Mouse (Mus musculus) T-helper 1 cell (primary cell): ENCODE data around the gene Pik3r5.

Source experiments
- in situ Hi-C: fragments of 300-600 bp; cut with MboI, MseI; formaldehyde crosslinking; loops from one replicate; pipeline ENCODE4 v1.15.1; 2025; ENCODE audit warnings: high pct_unique_total_duplicates

Pik3r5 gene

DNA sequence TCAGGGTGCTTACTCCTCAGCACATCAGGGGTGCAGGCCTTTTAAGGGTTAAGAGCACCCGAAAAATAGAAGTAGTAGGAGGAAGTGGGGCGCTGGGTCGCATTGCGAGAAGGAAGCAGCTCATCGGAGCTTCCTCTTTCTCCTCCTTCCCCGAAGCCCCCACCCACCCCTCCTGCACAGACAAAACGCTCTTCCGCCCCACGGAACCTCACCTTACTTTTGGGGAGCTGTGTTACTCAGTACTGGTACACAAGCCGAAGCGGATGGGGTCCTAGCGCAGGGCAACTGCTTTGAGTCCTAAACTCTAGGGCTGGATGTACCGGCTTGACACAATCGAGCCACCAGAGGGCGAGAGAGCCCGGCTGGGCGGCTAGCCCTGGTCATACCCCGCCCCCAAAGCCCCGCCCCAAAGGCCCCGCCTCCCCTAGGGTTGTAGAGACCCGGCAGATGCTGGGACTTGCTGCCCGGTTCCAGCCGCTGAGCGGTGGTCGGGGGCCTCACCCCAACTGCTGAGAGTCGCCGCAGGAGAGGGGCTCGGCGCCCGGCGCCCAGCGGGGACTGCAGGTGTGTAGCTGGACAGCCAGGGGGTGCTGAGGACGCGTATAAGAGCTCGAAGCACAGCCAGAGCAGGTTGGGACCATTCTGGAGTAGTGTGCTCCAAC is at the start of gene Pik3r5:
Gene Pik3r5 (plus strand): TSS at position 423 of the 662 bp plus-strand sequence.
- in situ Hi-C loops: loop anchor here (10.0 kb wide), 1 partner anchor 663 kb away; the partner anchor contains the start of gene Per1

- in situ Hi-C loops: no loop called here
These were observed 48.4 kb upstream of the Pik3r5 start for GRCm38 (mm10) chr11:68383519-68383918.

- in situ Hi-C loops: no loop called here
These were observed 47.8 kb upstream of the Pik3r5 start for GRCm38 (mm10) chr11:68384131-68384530.

- in situ Hi-C loops: no loop called here
These were observed 47.3 kb upstream of the Pik3r5 start for GRCm38 (mm10) chr11:68384592-68385020.

GRCm38 (mm10) chr11:68385021-68385821 is 46.7 kb upstream of the Pik3r5 start:
- in situ Hi-C loops: no loop called here

DNA sequence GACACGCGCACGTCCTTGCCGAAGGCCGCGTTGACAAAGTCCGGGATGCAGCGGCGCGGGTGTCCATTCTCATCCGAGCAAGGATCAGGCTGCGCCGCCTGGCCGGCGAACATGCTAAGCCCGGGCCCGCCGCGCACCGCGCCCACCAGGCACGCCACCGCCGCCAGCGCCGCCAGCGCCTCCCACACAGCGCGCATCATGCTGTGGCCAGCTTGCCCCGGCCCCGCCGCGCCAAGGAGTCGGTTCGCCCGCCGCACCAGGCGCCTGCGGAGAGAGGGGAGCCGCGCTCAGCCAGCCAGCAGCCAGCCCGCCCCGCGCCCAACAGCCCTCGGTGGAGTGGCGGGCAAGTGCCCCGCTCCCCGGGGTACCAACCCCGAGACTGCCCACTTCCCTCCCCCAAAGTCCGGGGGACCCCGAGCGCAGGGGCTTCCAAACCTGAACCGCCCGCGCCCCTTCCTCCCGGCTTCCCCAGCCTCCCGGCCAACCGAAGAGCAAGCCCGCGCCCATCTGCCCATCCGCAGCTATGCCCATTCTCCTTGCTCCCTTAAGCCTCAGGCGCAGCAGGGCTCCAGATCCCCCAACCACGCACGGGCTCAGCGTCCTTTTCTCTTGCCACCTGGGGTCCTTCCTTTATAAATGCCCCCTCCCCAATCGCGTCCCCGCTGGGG is 45.9 kb upstream of the Pik3r5 start:
- in situ Hi-C loops: no loop called here

DNA sequence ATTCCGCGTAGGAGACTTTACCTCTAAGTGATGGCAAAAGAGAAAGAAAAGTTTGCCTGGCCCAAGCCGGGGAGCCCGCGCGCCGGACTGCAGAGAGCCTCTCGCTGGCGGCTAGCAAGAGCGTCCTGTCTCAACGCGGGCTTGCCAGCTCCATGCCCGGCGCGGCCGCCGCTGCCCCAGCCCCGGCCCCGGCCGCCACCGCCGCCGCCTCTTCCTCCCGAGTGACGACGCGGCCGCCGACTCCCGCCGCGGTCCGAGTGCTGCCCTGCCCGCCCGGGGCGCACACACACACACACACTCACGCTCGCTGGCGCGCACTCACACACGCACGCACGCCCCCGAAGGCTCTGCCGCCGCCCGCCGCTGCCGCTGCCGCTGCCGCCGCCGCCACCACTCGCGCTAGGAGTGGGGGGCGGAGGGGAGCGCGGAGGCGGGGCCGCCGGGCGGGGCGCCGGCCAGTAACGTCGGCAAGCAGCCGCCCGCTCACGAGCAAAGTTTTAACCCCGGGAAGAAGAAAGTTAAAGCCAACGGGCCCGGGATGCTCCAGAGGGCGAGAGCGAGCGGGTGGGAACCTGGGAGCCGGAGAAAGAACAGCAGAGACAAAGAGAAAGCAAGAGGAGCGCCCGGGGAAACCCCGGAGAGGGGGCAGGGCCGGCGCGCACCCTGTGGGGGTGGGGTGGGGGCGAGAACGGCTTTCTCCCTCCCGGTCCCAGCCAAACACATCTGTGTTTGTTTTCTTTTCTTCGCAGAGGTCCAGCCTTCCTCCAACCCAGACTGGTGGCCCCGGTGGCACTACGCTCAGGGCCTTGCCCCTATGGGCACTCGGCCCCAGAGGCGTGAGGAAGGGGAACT is 45.1 kb upstream of the Pik3r5 start:
- in situ Hi-C loops: no loop called here

GRCm38 (mm10) chr11:68387441-68387760 is 44.5 kb upstream of the Pik3r5 start:
- in situ Hi-C loops: no loop called here

DNA sequence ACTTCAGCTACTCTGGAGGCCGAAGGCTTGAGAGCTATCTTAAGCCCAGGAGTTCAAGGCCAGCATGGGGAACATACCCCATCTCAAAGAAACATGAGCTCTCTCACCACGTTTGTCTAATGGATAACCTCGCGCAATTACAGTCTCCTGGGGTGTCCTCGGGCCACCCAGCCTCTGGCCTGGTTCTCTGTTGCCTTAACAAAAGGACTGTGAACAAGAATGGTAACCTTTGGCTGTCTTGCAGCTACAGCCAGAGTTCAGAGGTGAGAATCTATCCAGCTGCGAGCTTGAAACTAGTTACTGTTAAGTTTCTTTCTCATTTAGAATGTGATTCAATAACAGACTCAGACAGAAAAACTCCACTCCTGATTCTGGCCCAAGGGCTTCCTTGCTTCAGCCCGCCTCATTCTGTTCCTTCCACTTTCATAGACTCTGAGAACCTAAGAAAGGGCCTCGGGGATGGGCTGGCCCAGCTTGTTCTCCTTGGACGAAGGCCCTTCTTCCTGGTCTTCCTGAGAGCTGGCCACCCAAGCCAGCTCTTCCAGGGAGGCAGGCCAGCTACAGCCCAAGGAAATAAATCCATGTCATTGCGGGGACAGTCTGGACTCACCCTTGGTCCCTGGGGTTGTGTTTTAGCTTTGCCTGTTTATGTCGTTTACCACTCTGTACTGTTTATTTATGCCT is 43.8 kb upstream of the Pik3r5 start:
- in situ Hi-C loops: no loop called here

DNA sequence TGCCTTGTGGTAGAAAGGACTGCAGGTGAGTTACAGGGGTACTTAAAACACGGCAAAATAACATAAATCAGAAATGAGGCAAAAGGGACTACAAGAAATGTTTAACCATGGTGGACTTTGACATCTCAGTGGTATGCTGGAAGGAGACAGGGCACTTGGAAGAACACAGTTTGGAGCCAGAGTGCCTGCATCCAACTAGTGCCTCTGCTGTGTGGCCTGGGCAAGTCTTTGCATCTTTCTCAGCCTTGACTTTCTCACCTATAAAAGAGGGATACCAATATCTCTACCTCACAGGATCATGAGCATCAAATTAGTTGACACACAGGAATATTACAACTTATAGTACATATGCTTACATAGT is 43.3 kb upstream of the Pik3r5 start:
- in situ Hi-C loops: no loop called here

DNA sequence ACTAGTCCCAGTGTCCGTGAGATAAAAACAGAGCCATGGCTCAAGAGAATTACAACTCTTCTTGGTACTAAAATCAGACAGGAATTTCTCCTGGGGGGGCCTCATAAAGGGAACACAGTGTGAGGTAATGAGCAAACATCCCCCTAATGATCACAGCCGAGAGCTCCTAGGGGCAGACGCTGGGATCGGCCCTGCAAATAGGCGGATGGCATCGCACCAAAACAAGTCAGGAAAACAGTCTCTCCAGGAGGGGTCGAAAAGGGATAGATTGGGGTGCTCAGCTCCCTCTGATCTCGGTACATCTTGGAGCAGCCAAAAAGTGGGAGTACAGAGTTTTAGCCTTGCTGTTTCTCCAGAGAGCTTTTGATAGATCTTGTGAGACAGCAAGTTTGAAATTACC is 42.3 kb upstream of the Pik3r5 start:
- in situ Hi-C loops: no loop called here

- in situ Hi-C loops: no loop called here
These were observed 41.3 kb upstream of the Pik3r5 start for GRCm38 (mm10) chr11:68390381-68391287.

DNA sequence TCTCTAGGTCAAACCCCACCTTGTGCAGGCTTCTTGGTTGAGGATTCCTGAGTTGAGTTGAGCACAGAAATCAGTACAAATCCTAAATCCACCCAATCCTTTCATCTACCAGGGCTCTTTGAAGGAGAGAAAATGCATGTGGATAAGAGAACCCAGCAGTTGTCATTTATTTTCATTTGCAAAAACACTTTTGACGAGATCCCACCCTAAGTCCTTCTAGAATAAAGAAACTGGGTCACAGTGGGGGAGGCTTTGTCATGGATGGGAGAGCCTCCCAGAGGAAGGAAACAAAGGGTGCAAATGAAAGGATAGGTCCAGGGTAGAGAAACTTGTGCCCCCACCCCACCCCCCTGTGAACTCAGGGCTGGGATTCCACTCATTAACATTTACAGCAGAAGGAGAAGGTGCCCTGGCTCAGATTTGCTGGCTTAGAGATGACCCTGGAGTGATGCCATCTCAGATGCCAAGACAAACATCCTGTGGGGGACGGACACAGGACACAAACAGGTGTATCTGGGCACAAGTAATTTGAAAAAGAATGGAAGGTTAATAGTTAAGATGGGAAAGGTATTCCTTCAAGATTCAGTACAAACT is 37.9 kb upstream of the Pik3r5 start:
- in situ Hi-C loops: no loop called here

DNA sequence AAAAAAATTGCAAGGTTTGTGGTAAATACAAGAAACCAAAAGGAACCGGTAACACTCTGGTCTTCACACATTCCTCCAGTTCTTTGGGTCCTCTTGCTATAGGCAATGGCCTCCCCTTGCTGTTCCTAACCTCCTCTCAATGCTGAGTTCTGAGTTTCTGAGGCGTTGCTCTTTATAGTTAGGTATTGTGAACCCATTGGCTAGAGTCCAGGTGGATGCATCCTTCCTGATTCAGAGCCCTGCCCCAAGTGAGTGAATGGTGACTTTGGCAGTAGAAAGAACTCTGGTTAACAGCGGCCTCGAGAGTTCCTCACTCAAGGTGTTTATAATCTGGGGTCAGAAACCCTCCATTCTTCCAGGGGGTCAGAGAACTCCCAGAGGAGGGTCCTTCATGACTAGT is 37.2 kb upstream of the Pik3r5 start:
- in situ Hi-C loops: no loop called here

DNA sequence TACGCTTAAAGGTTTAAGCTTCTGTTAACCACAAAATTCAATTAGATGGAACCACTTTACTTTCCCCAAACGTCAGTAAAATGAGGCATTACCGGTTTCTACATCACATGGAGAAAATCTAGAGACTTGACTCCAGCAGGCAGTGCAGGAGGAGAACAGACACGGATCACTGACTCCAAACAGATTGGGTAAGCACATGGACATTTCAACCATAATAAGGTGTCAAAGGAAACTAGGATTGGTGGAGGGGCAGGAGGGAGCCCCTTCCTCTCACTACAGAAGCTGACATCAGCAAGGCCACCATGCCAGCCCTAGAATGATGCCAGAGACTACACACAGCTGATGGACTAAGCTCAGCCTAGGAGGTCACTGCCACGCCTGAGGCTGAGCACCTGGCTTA is 36.4 kb upstream of the Pik3r5 start:
- in situ Hi-C loops: no loop called here

DNA sequence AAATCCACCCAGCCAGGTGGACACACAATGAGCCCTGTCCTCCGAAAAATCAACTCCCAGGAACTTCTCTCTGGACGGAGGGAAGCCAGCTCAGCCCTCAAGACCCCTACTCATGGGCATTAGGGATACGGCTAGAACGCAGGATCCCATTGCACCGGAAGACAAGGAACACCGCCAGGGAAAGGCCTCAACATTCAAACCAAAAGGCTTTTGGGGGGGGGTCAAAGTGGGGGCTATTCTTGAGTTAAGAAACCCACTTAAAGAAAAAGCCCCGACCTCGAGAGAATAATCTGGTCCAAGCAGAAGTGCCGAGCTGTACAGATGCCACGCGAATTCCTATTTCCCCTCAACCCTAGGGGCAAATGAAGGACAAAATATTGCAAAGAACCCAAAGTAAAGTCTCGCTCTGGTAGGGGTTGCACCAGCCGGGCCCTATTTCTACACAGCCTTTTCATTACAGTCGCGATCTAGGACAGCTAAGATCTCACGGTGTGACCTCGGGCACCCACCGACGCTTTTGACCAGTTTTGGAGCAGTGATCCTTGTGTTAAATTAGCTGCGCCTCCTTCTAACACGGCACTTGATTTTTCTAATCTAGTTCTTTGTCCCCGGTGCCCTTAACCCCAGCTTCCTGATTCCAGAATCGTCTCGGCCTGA is 32.9 kb upstream of the Pik3r5 start:
- in situ Hi-C loops: no loop called here

DNA sequence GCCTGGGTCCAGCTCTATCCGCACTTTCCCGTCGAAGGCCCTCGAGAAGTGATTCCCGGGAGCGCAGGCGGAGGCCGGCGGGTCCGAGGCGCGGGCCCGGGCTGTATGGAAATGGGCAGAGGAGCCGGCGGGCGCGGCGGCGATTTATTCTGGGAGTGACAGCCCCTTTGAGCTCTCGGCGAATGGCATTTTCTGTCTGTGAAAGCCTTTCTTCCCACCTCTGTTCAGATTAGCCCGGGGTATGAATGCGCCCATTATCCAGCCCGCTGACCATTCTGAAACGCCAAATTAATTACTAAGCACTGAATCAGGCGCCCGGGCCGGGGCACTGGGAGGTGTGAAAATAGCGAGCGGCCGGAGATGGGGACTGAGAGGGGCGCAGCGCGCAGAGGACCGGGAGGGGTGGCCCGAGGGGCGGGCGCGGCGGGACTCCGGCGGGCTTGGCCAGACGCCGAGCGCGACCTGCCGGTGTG is 32.3 kb upstream of the Pik3r5 start:
- in situ Hi-C loops: loop anchor here (5.0 to 25.0 kb wide), 2 partner anchors 163 to 402 kb away; partner anchors contain the start of gene Mfsd6l

GRCm38 (mm10) chr11:68400021-68400671 is 31.8 kb upstream of the Pik3r5 start:
- in situ Hi-C loops: loop anchor here (5.0 to 25.0 kb wide), 2 partner anchors 162 to 403 kb away; partner anchors contain the start of gene Mfsd6l
